Mouse (Mus musculus) frontal cortex, postnatal 25 days (tissue): ENCODE measurements at regions not wholly inside any gene's neighbourhood (a gene's known extent, or its start where the extent isn't known, plus 50 kb on each side); places are given as distances from the start of the nearest gene placed in this dataset.
A peak's percentile ranks its signal among the peaks of the same experiment; 100 is the strongest.

Source experiments
- DNase-seq, 2 experiments: peaks; one replicate each; pipeline ENCODE4 v3.0.0; 2022; ENCODE audit warnings: low spot score in 2 of 2

- no peak for DNase-seq
Measured at GRCm38 (mm10) chr8:104033148-104033547, 68.3 kb upstream of the Cdh5 start.

DNA sequence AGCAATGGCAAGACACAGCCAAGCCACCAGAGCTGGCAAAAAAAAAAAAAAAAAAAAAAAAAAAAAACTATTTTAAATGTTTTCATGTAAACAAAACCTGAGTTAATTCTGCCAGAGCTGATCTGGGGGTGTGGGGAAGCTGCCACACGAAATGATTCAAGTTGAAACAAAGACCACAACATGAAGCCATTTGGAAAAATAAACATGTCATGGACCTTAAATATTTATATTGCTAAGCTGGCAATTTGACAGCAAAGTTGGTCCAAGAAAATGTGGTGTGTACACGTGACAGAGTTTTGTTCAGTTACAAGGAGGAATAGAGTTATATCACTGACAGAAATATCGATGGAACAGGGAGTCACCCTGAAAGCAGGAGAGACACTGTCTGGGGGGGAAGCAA, 67.1 kb upstream of the Cdh5 start:
- DNase-seq = no peak

DNA sequence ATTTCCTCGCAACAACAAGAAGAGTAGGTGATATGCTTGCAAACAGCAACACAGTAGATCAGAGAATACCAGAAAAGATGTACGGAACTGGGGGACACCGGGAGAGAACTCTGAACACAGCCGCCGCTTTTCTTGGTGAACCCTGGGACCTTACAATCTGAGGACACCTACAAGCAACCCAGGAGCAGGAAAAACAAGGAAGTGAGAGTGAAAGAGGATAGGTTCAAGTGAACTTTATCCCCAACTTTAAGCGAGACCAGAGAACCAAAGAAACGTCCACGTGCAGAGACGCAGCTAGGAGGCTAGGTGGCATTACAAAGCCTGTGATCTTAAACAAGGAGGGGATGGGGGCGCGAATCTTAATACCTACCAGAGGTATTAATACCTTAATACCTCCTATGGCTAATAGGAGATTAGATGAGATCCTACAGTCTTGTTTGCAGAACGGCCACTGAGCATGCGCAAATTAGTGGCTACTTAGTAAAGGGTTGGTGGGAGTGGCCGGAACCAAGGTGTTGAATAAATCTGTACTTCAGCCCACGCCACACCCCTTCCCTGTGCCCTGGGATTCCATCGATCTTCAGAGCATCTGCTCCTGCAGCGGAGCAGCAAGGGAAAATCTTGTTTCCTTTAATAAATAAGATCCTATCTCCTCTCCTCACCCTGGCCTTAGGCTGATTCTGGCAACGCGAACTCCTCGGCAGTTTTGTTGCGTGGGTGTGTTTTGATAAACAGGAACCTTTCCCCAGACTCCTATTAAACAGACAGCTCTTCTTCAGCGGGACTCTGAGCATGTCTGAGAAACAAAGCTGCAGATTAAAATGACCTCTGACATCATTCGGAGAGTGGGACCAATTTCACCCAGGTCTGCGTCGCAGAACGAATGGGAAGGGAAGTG, 64.6 kb upstream of the Cdh5 start:
- no peak for DNase-seq

DNA sequence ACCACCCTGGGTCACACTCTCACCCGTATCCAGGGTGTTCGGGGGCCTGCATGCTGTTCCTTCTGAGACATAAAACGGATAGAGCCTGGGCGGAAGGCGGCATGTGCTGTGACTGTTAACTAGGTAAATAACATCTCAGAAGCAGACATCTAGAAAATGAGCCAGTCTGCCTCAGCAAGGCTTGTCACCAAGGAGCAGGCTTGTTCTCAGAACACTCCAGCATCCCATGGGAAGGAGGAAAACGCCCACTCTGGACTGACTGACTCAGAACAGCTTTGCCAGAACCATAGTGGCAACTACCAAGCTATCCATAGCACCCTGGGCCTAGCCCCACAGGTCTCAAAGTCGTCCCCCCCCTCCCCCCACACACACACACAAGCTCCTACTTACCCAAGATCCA, 63.8 kb upstream of the Cdh5 start:
- DNase-seq = no peak

- DNase-seq = no peak
Measured at GRCm38 (mm10) chr8:104039526-104039925, 61.9 kb upstream of the Cdh5 start.

DNA sequence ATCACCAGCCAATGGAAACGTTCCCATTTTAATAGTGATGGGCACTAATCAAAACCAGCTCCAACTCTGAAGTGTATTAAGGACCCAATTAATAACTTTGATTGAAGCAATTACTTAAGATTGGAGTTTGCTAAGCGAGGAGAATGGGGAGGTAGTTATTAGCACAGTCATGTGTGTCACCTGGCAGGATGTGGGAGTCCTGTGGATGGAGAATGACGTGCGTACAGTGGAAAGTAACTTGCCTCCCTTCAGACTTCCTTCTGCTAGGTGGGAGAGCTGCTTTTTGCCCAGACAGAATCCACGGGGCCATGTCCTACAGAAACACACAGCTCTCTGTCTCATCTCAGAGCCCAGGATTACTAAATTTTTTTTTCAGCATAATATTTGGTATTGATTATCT, 59.9 kb upstream of the Cdh5 start:
- no peak for DNase-seq

GRCm38 (mm10) chr8:104042434-104042833, 59.0 kb upstream of the Cdh5 start:
- DNase-seq = no peak

DNA sequence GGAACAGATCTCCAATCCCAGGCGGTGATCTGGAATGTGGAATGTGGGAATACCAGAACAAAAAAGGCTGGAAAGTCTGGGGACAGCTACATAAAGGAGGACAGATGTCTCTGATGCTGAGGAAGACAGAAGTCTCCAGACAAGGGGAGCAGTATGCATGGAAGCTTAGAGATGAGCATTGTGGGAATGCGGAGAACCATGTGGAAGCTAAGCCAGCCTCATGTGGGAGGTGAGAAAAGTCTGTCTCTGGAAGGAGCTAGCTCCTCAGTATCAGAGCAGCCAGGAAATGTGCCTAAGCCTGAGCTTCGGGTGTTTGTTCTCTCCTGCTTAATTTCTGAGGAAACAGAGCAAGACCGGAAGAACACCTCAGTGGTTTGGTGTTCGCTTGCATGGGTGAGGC, 53.4 kb upstream of the Cdh5 start:
- no peak for DNase-seq

GRCm38 (mm10) chr8:104049181-104049580, 52.2 kb upstream of the Cdh5 start:
- DNase-seq = no peak

- peak; percentile 67 to 76 for DNase-seq
Measured at GRCm38 (mm10) chr8:104050694-104051539, 50.5 kb upstream of the Cdh5 start.

DNA sequence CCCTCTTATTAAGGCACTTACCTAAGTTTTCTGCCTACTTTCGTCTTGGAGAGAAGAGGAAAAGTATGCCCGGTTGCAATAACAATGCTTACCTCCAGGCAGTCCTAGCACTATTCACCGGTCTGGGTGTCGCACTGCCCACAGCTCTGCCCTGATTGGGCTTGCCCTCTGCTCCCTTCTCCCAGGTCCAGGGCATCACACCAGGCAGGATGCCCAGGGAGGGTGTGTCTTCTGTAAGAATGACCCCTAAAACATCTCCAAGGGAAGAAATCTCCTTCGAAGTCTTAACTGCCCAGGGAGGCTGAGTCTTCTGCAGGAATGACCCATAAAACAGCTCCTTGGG, 49.9 kb upstream of the Cdh5 start:
- DNase-seq = no peak
